Mouse (Mus musculus): ENCODE results near the gene Ptpn1. TPM values are rescaled to one million over a fixed set of nuclear protein-coding genes. Genes with fewer than 3 reads are reported as not detected.

Ptpn1 gene
- polyA plus RNA-seq, 1 experiment = 24.4 TPM

- Histone ChIP-seq H3K27ac (ENCODE audit: insufficient read depth, low read depth, low read length) (no peak overlapping the region), H3K27me3 (ENCODE audit: control insufficient read depth, insufficient read depth, low read length) (no peaks in the 10 kb centered on the region), H3K4me3 (ENCODE audit: low read depth, low read length) (no peak overlapping the region), H3K36me3 (ENCODE audit: control insufficient read depth, insufficient read depth, low read length) (no peaks in the 10 kb centered on the region), H3K4me1 (ENCODE audit: control insufficient read depth, insufficient read depth, insufficient read length, low read length) (peaks cover 9% of the 10 kb centered on the region; the same call in 1 of the 2 replicates)
- WGBS = 93% methylated on average over 3 of the region's 3 CpGs
- TF ChIP-seq POLR2A (IDR thresholded peaks at IDR 0.05; ENCODE audit: low read depth, low read length) (no peak), CTCF (IDR thresholded peaks at IDR 0.05; ENCODE audit: extremely low read depth, insufficient read length, insufficient replicate concordance, low read depth, low read length) (no peak)
Measured at GRCm38 (mm10) chr2:167928972-167929371, 2.9 kb upstream of the Ptpn1 start.

DNA sequence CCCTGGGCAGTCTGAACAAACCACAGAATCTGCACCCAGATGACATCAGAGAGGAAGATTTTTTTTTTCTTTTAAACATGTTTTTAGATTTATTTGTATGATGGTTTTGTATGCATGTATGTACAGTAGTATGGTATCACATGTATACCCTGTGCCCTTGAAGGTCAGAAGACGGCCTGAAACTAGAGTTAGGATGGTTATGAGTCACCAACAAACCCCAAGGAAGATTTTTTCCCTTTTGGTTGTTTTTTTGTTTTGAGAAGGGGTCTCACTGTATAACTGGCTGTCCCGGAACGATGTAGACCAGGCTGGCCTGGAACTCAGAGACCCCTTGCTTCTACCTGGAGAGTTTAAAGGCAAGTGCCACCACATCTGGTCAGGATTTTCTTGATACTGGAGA, 882 bp upstream of the Ptpn1 start:
- no peak overlapping the region for H3K27ac ChIP-seq (ENCODE audit: insufficient read depth, low read depth, low read length)
- no peaks in the 10 kb centered on the region for H3K36me3 ChIP-seq (ENCODE audit: control insufficient read depth, insufficient read depth, low read length)
- H3K4me3 ChIP-seq (ENCODE audit: low read depth, low read length) = no peak overlapping the region
- TF ChIP-seq POLR2A (IDR thresholded peaks at IDR 0.05; ENCODE audit: low read depth, low read length) (no peak), CTCF (IDR thresholded peaks at IDR 0.05; ENCODE audit: extremely low read depth, insufficient read length, insufficient replicate concordance, low read depth, low read length) (no peak)
- H3K27me3 ChIP-seq (ENCODE audit: control insufficient read depth, insufficient read depth, low read length) = no peaks in the 10 kb centered on the region
- peaks cover 8% of the 10 kb centered on the region; the same call in 1 of the 2 replicates for H3K4me1 ChIP-seq (ENCODE audit: control insufficient read depth, insufficient read depth, insufficient read length, low read length)
- WGBS = 93% methylated on average over 3 of the region's 3 CpGs

GRCm38 (mm10) chr2:167932727-167933231, 922 bp downstream of the Ptpn1 start:
- 3% methylated on average over 18 of the region's 18 CpGs for WGBS
- Histone ChIP-seq H3K4me1 (ENCODE audit: control insufficient read depth, insufficient read depth, insufficient read length, low read length) (peaks cover 10% of the 10 kb centered on the region; the same call in 1 of the 2 replicates), H3K27ac (ENCODE audit: insufficient read depth, low read depth, low read length) (no peak overlapping the region), H3K27me3 (ENCODE audit: control insufficient read depth, insufficient read depth, low read length) (no peaks in the 10 kb centered on the region), H3K36me3 (ENCODE audit: control insufficient read depth, insufficient read depth, low read length) (no peaks in the 10 kb centered on the region), H3K4me3 (ENCODE audit: low read depth, low read length) (peak overlapping the region; percentile 85)
- TF ChIP-seq CTCF (IDR thresholded peaks at IDR 0.05; ENCODE audit: extremely low read depth, insufficient read length, insufficient replicate concordance, low read depth, low read length) (no peak), POLR2A (IDR thresholded peaks at IDR 0.05; ENCODE audit: low read depth, low read length) (no peak)

DNA sequence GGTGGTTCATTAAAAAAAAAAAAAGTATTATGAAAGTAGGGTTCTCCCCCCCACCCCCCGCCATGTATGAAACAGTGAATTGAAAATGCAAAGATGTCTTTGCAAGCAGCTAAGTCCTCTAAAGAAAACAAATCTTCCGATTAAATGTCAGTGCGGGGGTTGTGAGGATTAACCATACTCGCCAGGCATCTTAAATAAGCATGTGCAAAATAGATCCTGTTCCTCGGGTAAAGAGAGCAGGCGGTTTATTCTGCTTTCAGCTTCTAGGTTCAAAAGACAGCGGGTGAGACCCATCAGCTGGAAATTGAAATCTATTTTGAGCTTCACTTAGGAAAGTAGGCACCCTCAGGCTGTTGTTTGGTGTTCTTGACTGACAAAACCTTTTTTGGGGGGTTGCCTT, 1.5 kb downstream of the Ptpn1 start:
- Histone ChIP-seq H3K27me3 (ENCODE audit: control insufficient read depth, insufficient read depth, low read length) (no peaks in the 10 kb centered on the region), H3K4me3 (ENCODE audit: low read depth, low read length) (no peak overlapping the region), H3K27ac (ENCODE audit: insufficient read depth, low read depth, low read length) (no peak overlapping the region), H3K4me1 (ENCODE audit: control insufficient read depth, insufficient read depth, insufficient read length, low read length) (peaks cover 10% of the 10 kb centered on the region; the same call in 1 of the 2 replicates), H3K36me3 (ENCODE audit: control insufficient read depth, insufficient read depth, low read length) (no peaks in the 10 kb centered on the region)
- no peak for TF ChIP-seq CTCF (IDR thresholded peaks at IDR 0.05; ENCODE audit: extremely low read depth, insufficient read length, insufficient replicate concordance, low read depth, low read length)
- TF ChIP-seq POLR2A (IDR thresholded peaks at IDR 0.05; ENCODE audit: low read depth, low read length) = no peak
- WGBS = 63% methylated on average over 7 of the region's 7 CpGs

DNA sequence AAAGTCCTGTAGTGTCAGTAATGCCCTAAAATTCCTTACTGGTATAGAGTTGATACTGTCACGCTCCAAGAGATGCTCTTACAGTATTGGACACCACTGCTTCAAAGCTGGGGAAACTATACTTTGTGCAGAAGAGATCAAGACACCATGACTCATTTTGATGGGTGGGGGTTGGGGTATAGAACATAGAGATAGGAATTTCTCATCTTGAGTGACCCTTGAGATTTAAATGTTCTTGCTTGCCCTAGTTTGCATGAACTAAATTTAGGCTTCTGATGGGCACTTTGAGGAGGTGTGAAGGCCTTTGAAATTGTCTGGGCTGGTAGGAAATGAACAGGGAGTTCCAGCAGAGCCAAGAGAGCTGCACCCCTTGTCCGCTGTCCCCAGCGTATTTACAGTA, 4.1 kb downstream of the Ptpn1 start:
- 89% methylated on average over 3 of the region's 3 CpGs for WGBS
- Histone ChIP-seq H3K27me3 (ENCODE audit: control insufficient read depth, insufficient read depth, low read length) (no peaks in the 10 kb centered on the region), H3K4me1 (ENCODE audit: control insufficient read depth, insufficient read depth, insufficient read length, low read length) (peaks cover 17% of the 10 kb centered on the region), H3K27ac (ENCODE audit: insufficient read depth, low read depth, low read length) (no peak overlapping the region), H3K4me3 (ENCODE audit: low read depth, low read length) (no peak overlapping the region), H3K36me3 (ENCODE audit: control insufficient read depth, insufficient read depth, low read length) (no peaks in the 10 kb centered on the region)
- TF ChIP-seq POLR2A (IDR thresholded peaks at IDR 0.05; ENCODE audit: low read depth, low read length) (no peak), CTCF (IDR thresholded peaks at IDR 0.05; ENCODE audit: extremely low read depth, insufficient read length, insufficient replicate concordance, low read depth, low read length) (no peak)

DNA sequence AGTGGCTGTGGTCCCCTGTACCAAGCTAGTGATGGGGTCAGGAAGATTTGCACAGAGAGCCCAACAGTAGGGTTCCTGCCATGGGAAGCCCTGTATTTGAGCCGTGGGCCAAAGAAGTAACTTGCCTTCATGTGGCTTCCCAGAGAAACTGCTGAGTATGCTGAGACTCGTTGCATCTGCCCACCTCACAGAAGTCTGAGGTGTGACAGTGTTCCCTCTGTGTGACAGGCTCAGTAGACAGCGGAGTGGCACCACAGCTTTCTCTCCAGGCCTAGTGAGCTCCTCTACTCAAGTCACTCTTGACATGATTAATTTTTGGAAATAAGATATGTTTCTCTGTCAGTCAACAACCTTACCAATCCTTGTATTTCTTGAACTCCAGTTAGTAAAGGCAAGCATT, 6.9 kb downstream of the Ptpn1 start:
- H3K4me1 ChIP-seq (ENCODE audit: control insufficient read depth, insufficient read depth, insufficient read length, low read length) = peaks cover 31% of the 10 kb centered on the region
- H3K4me3 ChIP-seq (ENCODE audit: low read depth, low read length) = no peak overlapping the region
- no peaks in the 10 kb centered on the region for H3K27me3 ChIP-seq (ENCODE audit: control insufficient read depth, insufficient read depth, low read length)
- TF ChIP-seq CTCF (IDR thresholded peaks at IDR 0.05; ENCODE audit: extremely low read depth, insufficient read length, insufficient replicate concordance, low read depth, low read length) (no peak), POLR2A (IDR thresholded peaks at IDR 0.05; ENCODE audit: low read depth, low read length) (no peak)
- H3K36me3 ChIP-seq (ENCODE audit: control insufficient read depth, insufficient read depth, low read length) = no peaks in the 10 kb centered on the region
- 88% methylated on average over 3 of the region's 3 CpGs for WGBS
- no peak overlapping the region for H3K27ac ChIP-seq (ENCODE audit: insufficient read depth, low read depth, low read length)

DNA sequence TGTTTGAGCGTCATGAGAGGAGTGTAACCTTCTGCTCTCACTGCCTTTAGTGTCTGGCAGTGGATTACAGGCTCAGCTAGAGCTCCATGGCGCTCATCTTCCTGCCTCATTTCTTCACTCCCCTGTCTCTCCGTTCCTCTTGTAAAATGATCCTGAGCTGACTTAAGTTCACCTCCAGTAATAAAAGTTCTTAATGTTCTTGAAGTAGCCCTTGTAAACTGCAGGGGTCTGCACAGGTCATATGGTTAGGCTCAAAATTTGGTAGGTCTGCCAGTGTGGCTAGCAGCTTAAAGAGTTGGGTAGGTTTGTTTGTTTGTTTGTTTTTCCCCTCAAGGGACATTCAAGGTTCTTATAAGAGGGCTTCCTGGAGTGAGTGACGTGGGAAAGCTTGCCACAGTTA, 7.3 kb downstream of the Ptpn1 start:
- no peaks in the 10 kb centered on the region for H3K36me3 ChIP-seq (ENCODE audit: control insufficient read depth, insufficient read depth, low read length)

More for the DNA sequence above, 7.3 kb downstream of the Ptpn1 start:
- no peak overlapping the region for H3K4me3 ChIP-seq (ENCODE audit: low read depth, low read length)
- 76% methylated on average over 4 of the region's 4 CpGs for WGBS
- peaks cover 31% of the 10 kb centered on the region for H3K4me1 ChIP-seq (ENCODE audit: control insufficient read depth, insufficient read depth, insufficient read length, low read length)
- TF ChIP-seq POLR2A (IDR thresholded peaks at IDR 0.05; ENCODE audit: low read depth, low read length) (no peak), CTCF (IDR thresholded peaks at IDR 0.05; ENCODE audit: extremely low read depth, insufficient read length, insufficient replicate concordance, low read depth, low read length) (no peak)
- no peak overlapping the region for H3K27ac ChIP-seq (ENCODE audit: insufficient read depth, low read depth, low read length)
- no peaks in the 10 kb centered on the region for H3K27me3 ChIP-seq (ENCODE audit: control insufficient read depth, insufficient read depth, low read length)
